Comparison of ENCODE assay signal across 8 mouse cellular contexts in the genomic region with DNA sequence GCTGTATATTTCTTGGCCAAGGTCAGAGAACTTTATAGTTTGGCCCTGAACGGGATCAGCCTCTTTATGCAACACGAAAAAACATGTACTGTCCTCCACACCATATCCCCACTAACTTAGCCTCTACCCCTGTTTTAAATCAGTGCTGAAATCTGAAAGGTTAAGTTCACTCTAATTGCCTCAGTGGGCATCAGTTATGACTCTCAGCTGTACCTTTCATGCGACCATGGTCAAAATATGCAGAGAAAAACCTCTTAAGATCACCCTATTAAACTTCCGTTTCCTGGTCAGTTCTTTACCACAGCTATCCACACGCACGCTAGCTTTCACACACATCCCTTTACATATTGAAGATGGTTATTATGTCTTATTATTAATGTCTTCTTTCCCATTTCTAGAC. TPM values are rescaled to one million over a fixed set of nuclear protein-coding genes. Genes with fewer than 3 reads are reported as not detected.
DNase-seq lines count a peak whose midpoint lies in the region; ATAC-seq and TF ChIP-seq lines count a peak whose summit lies in the region.

No protein-coding gene starts in this region.

- no peaks in the 10 kb centered on the region for H3K27me3 ChIP-seq in heart, embryonic 11.5 days (ENCODE audit: control insufficient read depth, insufficient read depth, low read length)
- peaks cover 7% of the 10 kb centered on the region; the same call in 1 of the 2 replicates for H3K27me3 ChIP-seq in embryonic facial prominence, embryonic 12.5 days
- no peaks in the 10 kb centered on the region for H3K27me3 ChIP-seq in hindbrain, postnatal 0 days (ENCODE audit: insufficient read depth, low read length)
- no peaks in the 10 kb centered on the region for H3K27me3 ChIP-seq in midbrain, embryonic 14.5 days (ENCODE audit: control insufficient read depth, insufficient read depth, low read length)

- no peak for ATAC-seq in heart, embryonic 11.5 days (replicated peaks; ENCODE audit: insufficient number of reproducible peaks, low FRiP score, low TSS enrichment)
- no peak for ATAC-seq in embryonic facial prominence, embryonic 12.5 days (ENCODE audit: insufficient number of reproducible peaks, insufficient read depth, low FRiP score, low TSS enrichment)
- ATAC-seq in hindbrain, postnatal 0 days = no peak
- ATAC-seq in midbrain, embryonic 14.5 days (ENCODE audit: low FRiP score, low TSS enrichment) = no peak
- ATAC-seq in activated CD4-positive, CD25-positive, alpha-beta regulatory T cell, adult 4 months = no peak
- no peak for ATAC-seq in megakaryocyte progenitor cell, adult 5-6 weeks (replicated peaks; ENCODE audit: poor library complexity)

- no peak overlapping the region for H3K27ac ChIP-seq in heart, embryonic 11.5 days (ENCODE audit: low read depth, low read length)
- no peak overlapping the region for H3K27ac ChIP-seq in embryonic facial prominence, embryonic 12.5 days
- H3K27ac ChIP-seq in hindbrain, postnatal 0 days = peak overlapping the region; percentile 82; the same call in 1 of the 2 replicates
- no peak overlapping the region for H3K27ac ChIP-seq in midbrain, embryonic 14.5 days (replicated peaks; ENCODE audit: low read depth, low read length)

- peaks cover 6% of the 10 kb centered on the region for H3K4me1 ChIP-seq in heart, embryonic 11.5 days (ENCODE audit: control insufficient read depth, insufficient read depth, low read length)
- H3K4me1 ChIP-seq in embryonic facial prominence, embryonic 12.5 days = peaks cover 9% of the 10 kb centered on the region; the same call in 1 of the 2 replicates
- H3K4me1 ChIP-seq in hindbrain, postnatal 0 days (ENCODE audit: insufficient read depth, low read length) = no peaks in the 10 kb centered on the region
- peaks cover 11% of the 10 kb centered on the region for H3K4me1 ChIP-seq in midbrain, embryonic 14.5 days (ENCODE audit: control insufficient read depth, insufficient read depth, low read length)

- H3K9ac ChIP-seq in heart, embryonic 11.5 days (ENCODE audit: low read depth, low read length) = no peak overlapping the region; the same call in 1 of the 2 replicates
- H3K9ac ChIP-seq in embryonic facial prominence, embryonic 12.5 days = no peak overlapping the region
- H3K9ac ChIP-seq in hindbrain, postnatal 0 days (replicated peaks; ENCODE audit: low read length) = 0 out of 2 replicates have a peak overlapping the region, but pooled peaks have one; percentile 90
- H3K9ac ChIP-seq in midbrain, embryonic 14.5 days (replicated peaks; ENCODE audit: low read length) = no peak overlapping the region; the same call in 1 of the 2 replicates

- no peak for DNase-seq in heart, adult 18-20 months
- no peak for DNase-seq in hindbrain, postnatal 0 days (ENCODE audit: low spot score)
- DNase-seq in midbrain, embryonic 14.5 days = no peak
- no peak for DNase-seq in layer of hippocampus, adult 18-20 months (ENCODE audit: low spot score in 2 of 2)

- WGBS in heart, embryonic 11.5 days (ENCODE audit: insufficient replicate concordance) = 68% methylated on average over 6 of the region's 6 CpGs
- 62% methylated on average over 6 of the region's 6 CpGs for WGBS in embryonic facial prominence, embryonic 12.5 days
- WGBS in hindbrain, postnatal 0 days = 68% methylated on average over 6 of the region's 6 CpGs
- WGBS in midbrain, embryonic 14.5 days = 64% methylated on average over 6 of the region's 6 CpGs

- TF ChIP-seq CTCF in hindbrain, postnatal 0 days (IDR thresholded peaks at IDR 0.05; ENCODE audit: low read depth) = no peak

- peak overlapping the region; percentile 94 for H3K4me2 ChIP-seq in heart, embryonic 11.5 days
- H3K4me2 ChIP-seq in embryonic facial prominence, embryonic 12.5 days (replicated peaks) = peak overlapping the region; percentile 96
- peak overlapping the region; percentile 98 for H3K4me2 ChIP-seq in hindbrain, postnatal 0 days (ENCODE audit: low read depth, low read length)
- peak overlapping the region; percentile 97 for H3K4me2 ChIP-seq in midbrain, embryonic 14.5 days (ENCODE audit: low read length)

- 0 out of 2 replicates have a peak, but pooled peaks cover 2% of the 10 kb centered on the region for H3K36me3 ChIP-seq in heart, embryonic 11.5 days (ENCODE audit: control insufficient read depth, insufficient read depth, low read length)
- H3K36me3 ChIP-seq in embryonic facial prominence, embryonic 12.5 days = peaks cover 16% of the 10 kb centered on the region; the same call in 1 of the 2 replicates
- peaks cover 13% of the 10 kb centered on the region for H3K36me3 ChIP-seq in hindbrain, postnatal 0 days (ENCODE audit: insufficient read depth, low read length)
- peaks cover 18% of the 10 kb centered on the region for H3K36me3 ChIP-seq in midbrain, embryonic 14.5 days (ENCODE audit: control insufficient read depth, insufficient read depth, low read length)

- H3K4me3 ChIP-seq in heart, embryonic 11.5 days (ENCODE audit: low read depth, low read length) = peak overlapping the region; percentile 98
- H3K4me3 ChIP-seq in embryonic facial prominence, embryonic 12.5 days = peak overlapping the region; percentile 87
- peak overlapping the region; percentile 92 for H3K4me3 ChIP-seq in hindbrain, postnatal 0 days (ENCODE audit: low read length)
- peak overlapping the region; percentile 99; the same call in 1 of the 2 replicates for H3K4me3 ChIP-seq in midbrain, embryonic 14.5 days (replicated peaks; ENCODE audit: low read depth, low read length)

- H3K9me3 ChIP-seq in heart, embryonic 11.5 days (replicated peaks; ENCODE audit: control insufficient read depth, low read length) = no peaks in the 10 kb centered on the region
- no peaks in the 10 kb centered on the region for H3K9me3 ChIP-seq in embryonic facial prominence, embryonic 12.5 days
- H3K9me3 ChIP-seq in hindbrain, postnatal 0 days (ENCODE audit: low read length) = no peaks in the 10 kb centered on the region
- H3K9me3 ChIP-seq in midbrain, embryonic 14.5 days (ENCODE audit: control insufficient read depth, low read length) = no peaks in the 10 kb centered on the region

RNA-seq across cellular contexts. Expression of gene AA467197, which starts 6.9 kb away (rescaled TPM):
- 0.20 TPM in 1 of 2 replicates, not detected in the other for polyA plus RNA-seq in heart, embryonic 11.5 days (2014; fragmentation: Nextera tagmentation; extraction: Ambion mirVana)
- total RNA-seq in heart, adult 18-20 months (2021) = under 1 TPM; 0.41 to 0.60 TPM
- polyA plus RNA-seq in embryonic facial prominence, embryonic 12.5 days (2016; fragmentation: Nextera tagmentation; extraction: Ambion mirVana) = 0.60 and 0.64 TPM in 2 replicates
- total RNA-seq in hindbrain, postnatal 0 days (2014; rRNA removed) = not detected in 2 replicates
- polyA plus RNA-seq in hindbrain, postnatal 0 days (2015; fragmentation: Nextera tagmentation; extraction: Ambion mirVana) = 0.66 and 1.3 TPM in 2 replicates
- 0.32 and 0.76 TPM in 2 replicates for polyA plus RNA-seq in midbrain, embryonic 14.5 days (2014; fragmentation: Nextera tagmentation; extraction: Ambion mirVana)
- under 1 TPM in 1 of 2 experiments, not detected in 1; 0.73 TPM for polyA plus RNA-seq in activated CD4-positive, CD25-positive, alpha-beta regulatory T cell, adult 4 months (2017; shearing (Covaris generic))
- total RNA-seq in layer of hippocampus, adult 18-20 months (2021) = under 1 TPM in 1 of 2 experiments, not detected in 1; 0.59 TPM
- total RNA-seq in megakaryocyte progenitor cell, adult 5-6 weeks (2015) = 4.2 and 5.9 TPM in 2 replicates
- total RNA-seq in megakaryocyte progenitor cell, adult 5-6 weeks (2017) = 5.4 and 7.4 TPM in 2 replicates

RNA-seq across cellular contexts. Expression of gene Gatm, which starts 18.8 kb away (rescaled TPM):
- polyA plus RNA-seq in heart, embryonic 11.5 days (2014; fragmentation: Nextera tagmentation; extraction: Ambion mirVana) = 26.6 and 33.6 TPM in 2 replicates
- 1 to 10 TPM; 3.1 to 3.2 TPM for total RNA-seq in heart, adult 18-20 months (2021)
- 15.9 and 16.9 TPM in 2 replicates for polyA plus RNA-seq in embryonic facial prominence, embryonic 12.5 days (2016; fragmentation: Nextera tagmentation; extraction: Ambion mirVana)
- total RNA-seq in hindbrain, postnatal 0 days (2014; rRNA removed) = 42.7 and 44.0 TPM in 2 replicates
- 72.9 and 78.1 TPM in 2 replicates for polyA plus RNA-seq in hindbrain, postnatal 0 days (2015; fragmentation: Nextera tagmentation; extraction: Ambion mirVana)
- 27.8 and 39.6 TPM in 2 replicates for polyA plus RNA-seq in midbrain, embryonic 14.5 days (2014; fragmentation: Nextera tagmentation; extraction: Ambion mirVana)
- polyA plus RNA-seq in activated CD4-positive, CD25-positive, alpha-beta regulatory T cell, adult 4 months (2017; shearing (Covaris generic)) = under 1 TPM; 0.28 to 0.57 TPM
- total RNA-seq in layer of hippocampus, adult 18-20 months (2021) = 10 to 100 TPM; 85.0 TPM
- total RNA-seq in megakaryocyte progenitor cell, adult 5-6 weeks (2015) = 199 and 209 TPM in 2 replicates
- total RNA-seq in megakaryocyte progenitor cell, adult 5-6 weeks (2017) = 131 and 133 TPM in 2 replicates

Comparison
In these comparisons a context has a peak if more than half of its experiments do, and no peak if none do; other contexts are left out.
1. RNA of gene Gatm, which starts 18.8 kb away (polyA plus RNA-seq): 72.9 to 78.1 TPM in hindbrain, postnatal 0 days, 27.8 to 39.6 TPM in midbrain, embryonic 14.5 days, 26.6 to 33.6 TPM in heart, embryonic 11.5 days and 15.9 to 16.9 TPM in embryonic facial prominence, embryonic 12.5 days; 0.28 to 0.57 TPM in activated CD4-positive, CD25-positive, alpha-beta regulatory T cell, adult 4 months; every median in the first group is over 10 times any median in the second.
2. Peak in every context shown above with its lines, with median percentiles within 50 percentile points of each other: H3K4me2 ChIP-seq and H3K4me3 ChIP-seq.